Mouse (Mus musculus): ENCODE data around the gene Kyat3.

DNA sequence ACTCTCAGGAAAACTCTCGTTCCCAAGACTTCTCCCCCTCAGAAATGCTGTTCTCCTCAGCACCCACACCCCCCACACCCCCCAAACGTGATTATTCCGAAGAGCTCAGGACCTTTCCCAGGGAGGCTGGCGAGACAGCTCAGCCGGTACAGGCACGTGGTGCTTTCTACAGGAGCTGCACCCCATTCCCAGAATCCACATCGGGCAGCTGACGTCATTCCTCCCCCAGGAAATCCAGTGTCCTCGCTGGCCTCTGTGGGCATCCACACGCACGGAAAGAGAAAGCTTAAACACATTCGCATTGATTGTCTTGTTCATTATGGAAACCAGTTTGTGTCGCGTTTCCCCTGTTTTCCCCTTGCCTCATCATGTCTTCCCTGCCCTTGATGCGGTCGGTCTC lies 48.3 kb downstream of the Kyat3 start:
- TF ChIP-seq POLR2A (IDR thresholded peaks at IDR 0.05; ENCODE audit: borderline replicate concordance, extremely low read depth, low read depth, low read length) (no peak), CTCF (IDR thresholded peaks at IDR 0.05; ENCODE audit: insufficient read depth, low read length) (no peak)

All from lung, adult 2 months (tissue).